Mouse (Mus musculus): Measurements from ENCODE around the gene Scaf11.

Gene Scaf11

GRCm38 (mm10) chr15:96396641-96397344 lies 63.9 kb downstream of the Scaf11 start:
- DNase-seq (ENCODE audit: low spot score in 2 of 2), result no peak

GRCm38 (mm10) chr15:96395071-96395470 lies 65.6 kb downstream of the Scaf11 start:
- no peak for DNase-seq (ENCODE audit: low spot score in 2 of 2)

GRCm38 (mm10) chr15:96392878-96393277 lies 67.8 kb downstream of the Scaf11 start:
- no peak for DNase-seq (ENCODE audit: low spot score in 2 of 2)

GRCm38 (mm10) chr15:96388565-96388964 lies 72.1 kb downstream of the Scaf11 start:
- no peak for DNase-seq (ENCODE audit: low spot score in 2 of 2)

- no peak for DNase-seq (ENCODE audit: low spot score in 2 of 2)
These were observed 78.4 kb downstream of the Scaf11 start for GRCm38 (mm10) chr15:96382223-96382622.

GRCm38 (mm10) chr15:96377701-96378100 lies 82.9 kb downstream of the Scaf11 start:
- no peak for DNase-seq (ENCODE audit: low spot score in 2 of 2)

- peak in 1 of 2 experiments; percentile 21 for DNase-seq (ENCODE audit: low spot score in 2 of 2)
These were observed 83.4 kb downstream of the Scaf11 start for GRCm38 (mm10) chr15:96377263-96377662.

GRCm38 (mm10) chr15:96376214-96376613 lies 84.4 kb downstream of the Scaf11 start:
- DNase-seq (ENCODE audit: low spot score in 2 of 2), result no peak

- no peak for DNase-seq (ENCODE audit: low spot score in 2 of 2)
These were observed 87.5 kb downstream of the Scaf11 start for GRCm38 (mm10) chr15:96373161-96373560.

GRCm38 (mm10) chr15:96372628-96373027 lies 88.0 kb downstream of the Scaf11 start:
- no peak for DNase-seq (ENCODE audit: low spot score in 2 of 2)

- DNase-seq (ENCODE audit: low spot score in 2 of 2), result no peak
These were observed 89.3 kb downstream of the Scaf11 start for GRCm38 (mm10) chr15:96371311-96371710.

- no peak for DNase-seq (ENCODE audit: low spot score in 2 of 2)
These were observed 94.3 kb downstream of the Scaf11 start for GRCm38 (mm10) chr15:96366176-96366963.

- no peak for DNase-seq (ENCODE audit: low spot score in 2 of 2)
These were observed 95.3 kb downstream of the Scaf11 start for GRCm38 (mm10) chr15:96365351-96365750.

Measured in urinary bladder, postnatal 36 days (tissue).